Mouse (Mus musculus): Measurements from ENCODE around the gene Asb4.

- TF ChIP-seq CTCF (IDR thresholded peaks at IDR 0.05; ENCODE audit: insufficient read depth, low read length), result no peak
- TF ChIP-seq POLR2A (IDR thresholded peaks at IDR 0.05; ENCODE audit: borderline replicate concordance, extremely low read depth, low read depth, low read length), result no peak
These were observed 4.1 kb upstream of the Asb4 start for GRCm38 (mm10) chr6:5379048-5379447.
